Mouse (Mus musculus): ENCODE data around the gene Shisa4. TPM values are rescaled to one million over a fixed set of nuclear protein-coding genes. Genes with fewer than 3 reads are reported as not detected.

Shisa4 gene
- polyA plus RNA-seq, 1 experiment from 2014 or later, result 31.2 TPM

GRCm38 (mm10) chr1:135347498-135348169 is 27.4 kb downstream of the Shisa4 start:
- peak overlapping the region; percentile 79 for H3K27ac ChIP-seq (ENCODE audit: low read depth)
- no peaks in the 10 kb centered on the region for H3K27me3 ChIP-seq (ENCODE audit: insufficient read depth, low read length)
- ATAC-seq (ENCODE audit: insufficient read depth) (peak; percentile 41; the same call in 1 of the 2 replicates), DNase-seq (peak; percentile 42)
- TF ChIP-seq CTCF (IDR thresholded peaks at IDR 0.05; ENCODE audit: low read depth), result no peak
- H3K4me1 ChIP-seq (ENCODE audit: insufficient read depth), result peaks cover 6% of the 10 kb centered on the region
- H3K9me3 ChIP-seq (ENCODE audit: low read depth, low read length), result no peaks in the 10 kb centered on the region
- H3K36me3 ChIP-seq (ENCODE audit: insufficient read depth), result no peaks in the 10 kb centered on the region
- 22% methylated on average over 4 of the region's 4 CpGs for WGBS
- no peak overlapping the region for H3K4me2 ChIP-seq
- no peak overlapping the region for H3K9ac ChIP-seq
- no peak overlapping the region for H3K4me3 ChIP-seq (ENCODE audit: low read depth, low read length)

GRCm38 (mm10) chr1:135346891-135347290 is 28.1 kb downstream of the Shisa4 start:
- Histone ChIP-seq H3K4me2 (no peak overlapping the region), H3K9me3 (ENCODE audit: low read depth, low read length) (no peaks in the 10 kb centered on the region), H3K4me1 (ENCODE audit: insufficient read depth) (peaks cover 6% of the 10 kb centered on the region), H3K4me3 (ENCODE audit: low read depth, low read length) (no peak overlapping the region), H3K9ac (no peak overlapping the region), H3K27ac (ENCODE audit: low read depth) (peak overlapping the region; percentile 79), H3K36me3 (ENCODE audit: insufficient read depth) (no peaks in the 10 kb centered on the region), H3K27me3 (ENCODE audit: insufficient read depth, low read length) (no peaks in the 10 kb centered on the region)
- ATAC-seq (ENCODE audit: insufficient read depth) (no peak), DNase-seq (no peak)
- WGBS, result 51% methylated on average over 3 of the region's 3 CpGs
- no peak for TF ChIP-seq CTCF (IDR thresholded peaks at IDR 0.05; ENCODE audit: low read depth)

DNA sequence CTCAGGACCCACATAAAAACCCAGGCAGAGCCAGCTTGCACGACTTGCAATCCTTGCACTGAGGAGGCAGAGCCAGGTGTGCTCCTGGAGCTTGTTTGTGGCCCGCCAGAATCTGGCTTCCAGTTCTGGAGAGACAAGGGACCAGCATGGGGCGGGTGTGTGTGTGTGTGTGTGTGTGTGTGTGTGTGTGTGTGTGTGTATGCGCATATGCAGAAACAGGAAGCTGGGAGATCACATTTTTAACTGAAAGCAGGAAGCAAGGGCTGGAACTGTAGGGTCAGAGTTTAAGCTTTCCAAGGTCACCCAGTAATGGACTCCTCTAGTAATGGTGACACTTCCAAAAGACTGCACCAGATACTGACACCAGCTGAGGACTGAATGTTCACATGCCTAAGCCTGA is 31.0 kb downstream of the Shisa4 start:
- WGBS, result 53% methylated on average over 4 of the region's 4 CpGs
- no peak overlapping the region for H3K4me3 ChIP-seq (ENCODE audit: low read depth, low read length)
- no peaks in the 10 kb centered on the region for H3K27me3 ChIP-seq (ENCODE audit: insufficient read depth, low read length)
- H3K4me2 ChIP-seq, result no peak overlapping the region
- no peaks in the 10 kb centered on the region for H3K36me3 ChIP-seq (ENCODE audit: insufficient read depth)
- H3K4me1 ChIP-seq (ENCODE audit: insufficient read depth), result peaks cover 6% of the 10 kb centered on the region
- no peaks in the 10 kb centered on the region for H3K9me3 ChIP-seq (ENCODE audit: low read depth, low read length)
- ATAC-seq (ENCODE audit: insufficient read depth), result no peak
- no peak overlapping the region for H3K27ac ChIP-seq (ENCODE audit: low read depth)
- no peak overlapping the region for H3K9ac ChIP-seq
- TF ChIP-seq CTCF (IDR thresholded peaks at IDR 0.05; ENCODE audit: low read depth), result no peak
- DNase-seq, result no peak

- ATAC-seq (ENCODE audit: insufficient read depth), result no peak
- no peaks in the 10 kb centered on the region for H3K9me3 ChIP-seq (ENCODE audit: low read depth, low read length)
- no peak overlapping the region for H3K4me2 ChIP-seq
- no peaks in the 10 kb centered on the region for H3K27me3 ChIP-seq (ENCODE audit: insufficient read depth, low read length)
- no peak overlapping the region for H3K4me3 ChIP-seq (ENCODE audit: low read depth, low read length)
- TF ChIP-seq CTCF (IDR thresholded peaks at IDR 0.05; ENCODE audit: low read depth), result no peak
- no peaks in the 10 kb centered on the region; the same call in 1 of the 2 replicates for H3K4me1 ChIP-seq (ENCODE audit: insufficient read depth)
- H3K9ac ChIP-seq, result no peak overlapping the region
- H3K36me3 ChIP-seq (ENCODE audit: insufficient read depth), result no peaks in the 10 kb centered on the region
- 54% methylated on average over 8 of the region's 8 CpGs for WGBS
- DNase-seq, result peak; percentile 27
- H3K27ac ChIP-seq (ENCODE audit: low read depth), result no peak overlapping the region
These were observed 33.1 kb downstream of the Shisa4 start for GRCm38 (mm10) chr1:135341947-135342346.

DNA sequence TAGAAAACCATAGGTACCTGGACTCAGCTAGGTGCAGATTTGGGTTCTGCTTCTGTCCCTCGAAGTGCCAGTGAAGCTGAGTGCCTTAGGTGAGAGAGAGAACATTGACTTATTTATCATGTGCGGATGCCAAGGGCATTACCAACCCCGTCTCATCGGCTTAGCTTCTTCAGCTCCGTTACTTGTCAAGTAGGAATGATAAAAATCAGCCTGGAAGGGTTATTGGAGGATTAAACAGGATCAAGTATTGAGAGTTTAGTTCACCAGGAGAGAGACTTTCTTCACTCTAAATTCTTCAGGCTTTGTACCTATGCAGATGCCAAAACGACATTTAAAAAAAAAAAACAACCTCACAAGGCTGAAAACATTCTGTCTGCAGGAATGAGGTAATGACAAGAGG is 44.5 kb downstream of the Shisa4 start:
- Histone ChIP-seq H3K4me1 (ENCODE audit: insufficient read depth) (no peaks in the 10 kb centered on the region), H3K9ac (no peak overlapping the region), H3K36me3 (ENCODE audit: insufficient read depth) (no peaks in the 10 kb centered on the region), H3K4me3 (ENCODE audit: low read depth, low read length) (no peak overlapping the region), H3K9me3 (ENCODE audit: low read depth, low read length) (no peaks in the 10 kb centered on the region), H3K27me3 (ENCODE audit: insufficient read depth, low read length) (no peaks in the 10 kb centered on the region), H3K27ac (ENCODE audit: low read depth) (no peak overlapping the region), H3K4me2 (no peak overlapping the region)
- no peak for DNase-seq
- ATAC-seq (ENCODE audit: insufficient read depth), result no peak
- TF ChIP-seq CTCF (IDR thresholded peaks at IDR 0.05; ENCODE audit: low read depth), result no peak
- 62% methylated on average over 6 of the region's 6 CpGs for WGBS

DNA sequence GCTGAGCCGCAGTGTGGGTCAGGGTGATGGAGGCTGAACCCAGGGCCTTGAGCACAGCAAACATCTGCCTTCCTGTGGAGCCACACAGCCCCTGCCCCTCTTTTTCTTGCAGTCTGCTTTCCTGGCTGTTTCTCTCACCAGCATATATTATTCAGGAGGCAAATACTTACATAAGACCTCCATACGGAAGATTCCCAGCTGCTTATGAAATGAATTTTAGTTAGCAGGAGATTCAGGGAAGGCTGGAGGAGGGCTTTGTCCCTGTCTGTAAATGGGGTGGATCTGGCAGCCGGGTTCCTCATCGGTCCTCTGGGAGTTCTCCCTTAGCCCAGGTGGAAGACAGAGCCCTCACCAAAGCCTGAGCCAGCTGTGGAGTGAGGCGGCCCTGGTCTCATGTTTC is 46.7 kb downstream of the Shisa4 start:
- Histone ChIP-seq H3K27me3 (ENCODE audit: insufficient read depth, low read length) (no peaks in the 10 kb centered on the region), H3K9me3 (ENCODE audit: low read depth, low read length) (no peaks in the 10 kb centered on the region), H3K4me1 (ENCODE audit: insufficient read depth) (no peaks in the 10 kb centered on the region), H3K4me3 (ENCODE audit: low read depth, low read length) (no peak overlapping the region), H3K27ac (ENCODE audit: low read depth) (no peak overlapping the region), H3K36me3 (ENCODE audit: insufficient read depth) (no peaks in the 10 kb centered on the region), H3K4me2 (no peak overlapping the region), H3K9ac (no peak overlapping the region)
- WGBS, result 57% methylated on average over 5 of the region's 5 CpGs
- DNase-seq (no peak), ATAC-seq (ENCODE audit: insufficient read depth) (no peak)
- no peak for TF ChIP-seq CTCF (IDR thresholded peaks at IDR 0.05; ENCODE audit: low read depth)

DNA sequence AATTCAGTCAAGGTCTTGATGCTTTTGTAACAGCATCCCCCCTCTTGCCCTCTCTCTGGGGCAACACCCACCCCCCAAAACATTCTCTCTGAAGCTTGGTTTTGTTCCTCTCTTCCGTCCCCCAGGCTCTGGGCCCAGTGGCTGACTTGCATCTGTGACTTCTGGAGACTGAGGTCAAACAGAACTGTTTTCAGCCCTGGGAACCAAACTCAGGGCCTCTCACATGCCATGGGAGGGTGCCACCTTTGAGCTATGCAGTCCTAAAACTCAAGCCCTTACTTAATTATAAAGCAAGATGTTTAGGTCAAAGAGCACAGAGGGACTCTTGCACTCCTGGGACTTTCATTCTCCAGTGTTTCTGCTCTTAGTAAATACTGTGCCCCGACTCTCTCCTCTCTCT is 49.1 kb downstream of the Shisa4 start:
- H3K9me3 ChIP-seq (ENCODE audit: low read depth, low read length), result no peaks in the 10 kb centered on the region
- H3K36me3 ChIP-seq (ENCODE audit: insufficient read depth), result no peaks in the 10 kb centered on the region
- H3K27ac ChIP-seq (ENCODE audit: low read depth), result no peak overlapping the region
- TF ChIP-seq CTCF (IDR thresholded peaks at IDR 0.05; ENCODE audit: low read depth), result no peak
- no peaks in the 10 kb centered on the region for H3K4me1 ChIP-seq (ENCODE audit: insufficient read depth)
- no peak for DNase-seq
- WGBS, result 75% methylated on average over 2 of the region's 2 CpGs
- H3K4me2 ChIP-seq, result peak overlapping the region; percentile 45
- no peaks in the 10 kb centered on the region for H3K27me3 ChIP-seq (ENCODE audit: insufficient read depth, low read length)
- ATAC-seq (ENCODE audit: insufficient read depth), result no peak
- no peak overlapping the region for H3K4me3 ChIP-seq (ENCODE audit: low read depth, low read length)
- H3K9ac ChIP-seq, result no peak overlapping the region
